Mouse (Mus musculus): ENCODE measurements around the gene Rpl36. TPM values are rescaled to one million over a fixed set of nuclear protein-coding genes. Genes with fewer than 3 reads are reported as not detected.
"Not testable (repeated sequence)": the region's sequence is repeated elsewhere in the genome, so short reads cannot be mapped to it uniquely, and the experiment has no call there.

The Rpl36 gene
- polyA plus RNA-seq, 1 experiment from 2014 or later = 1,173 TPM

DNA sequence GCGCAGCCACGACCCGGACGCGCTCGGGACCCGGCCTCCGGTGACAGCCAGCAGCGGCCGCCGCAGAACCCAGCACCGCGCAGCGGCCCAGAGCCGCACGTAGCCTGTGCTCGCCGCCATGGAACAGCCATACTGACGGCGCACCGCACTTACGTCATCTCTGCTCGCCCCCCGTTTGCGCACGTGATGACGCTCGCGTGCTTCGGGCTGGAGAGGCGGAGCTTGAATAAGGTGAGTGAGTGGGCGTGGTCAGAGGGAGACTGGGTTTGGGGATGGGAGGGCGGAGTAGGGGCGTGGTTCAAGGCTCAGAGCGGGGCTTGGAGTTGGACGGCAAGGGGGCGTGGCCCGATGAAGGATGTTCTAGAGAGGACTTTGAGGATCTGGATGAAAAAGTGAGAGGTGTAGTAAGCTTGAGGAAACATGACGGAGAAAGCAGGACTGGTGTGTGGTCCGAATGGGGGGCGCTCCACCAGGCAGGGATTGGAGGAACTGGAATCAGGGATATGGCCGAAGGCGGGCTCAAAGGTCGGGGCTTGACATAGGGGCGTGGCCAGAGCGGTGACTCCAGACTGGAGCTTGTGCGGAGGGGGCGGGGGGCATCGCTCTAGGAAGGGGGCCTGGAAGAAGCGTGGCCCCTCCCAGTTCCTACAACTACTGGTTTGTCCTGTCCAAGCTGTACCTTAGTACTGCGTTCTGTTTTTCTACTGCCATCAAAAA lies 13.7 kb downstream of the Rpl36 start, which contains the start of gene Lonp1:
Gene Lonp1, minus strand, starts transcription at position 134 of the 717 bp plus-strand sequence.
- Histone ChIP-seq H3K4me1 (peaks cover 25% of the 10 kb centered on the region), H3K4me2 (replicated peaks) (peak within 1 kb of the TSS; percentile 97), H3K36me3 (peaks cover 22% of the 10 kb centered on the region), H3K27me3 (peaks cover 5% of the 10 kb centered on the region; the same call in 1 of the 2 replicates), H3K9me3 (no peaks in the 10 kb centered on the region), H3K27ac (replicated peaks) (peak within 1 kb of the TSS; percentile 58), H3K9ac (replicated peaks) (peak within 1 kb of the TSS; percentile 88), H3K4me3 (peak within 1 kb of the TSS; percentile 98)
- peak; percentile 93 for ATAC-seq (ENCODE audit: low FRiP score, low read depth)
- WGBS = under 1% methylated on average over 45 of the region's 51 CpGs

DNA sequence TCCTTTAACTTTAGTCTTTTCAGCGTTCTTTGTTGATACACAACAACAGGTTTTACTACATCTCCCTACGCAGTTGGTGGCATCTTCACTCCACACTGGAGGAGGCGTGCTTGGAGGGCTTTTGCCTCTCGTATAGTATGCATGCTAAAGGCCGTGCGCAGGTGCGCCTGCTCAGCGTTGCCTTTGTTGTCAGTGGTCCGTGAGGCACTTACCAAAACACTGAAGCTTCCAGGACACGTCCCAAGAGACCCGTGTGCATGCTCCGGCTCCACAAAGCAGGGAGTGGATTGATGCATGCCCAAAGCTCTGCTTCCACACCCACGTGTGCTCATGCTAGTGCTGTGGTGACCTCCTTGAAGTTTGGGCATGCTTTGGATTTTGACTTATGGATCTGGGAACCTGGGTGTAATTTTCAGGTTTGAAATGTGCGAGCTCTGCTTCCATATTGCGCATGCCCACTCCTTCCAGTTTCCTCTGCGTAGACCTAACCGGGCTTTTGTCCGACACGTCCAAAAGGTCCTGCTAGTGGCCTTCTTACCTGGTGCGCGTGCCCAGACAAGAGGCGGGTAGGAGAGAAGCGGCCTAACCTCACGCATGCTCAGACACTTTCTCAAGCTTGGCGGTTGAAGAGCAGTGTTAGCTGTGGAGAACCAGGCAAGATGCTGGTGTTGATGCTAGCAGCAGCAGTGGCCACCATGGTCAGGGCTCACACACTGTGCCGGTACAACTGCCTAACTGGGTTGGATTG lies 14.5 kb downstream of the Rpl36 start, which contains the start of gene Catsperd:
Gene Catsperd, plus strand, starts transcription at position 614 of the 748 bp plus-strand sequence.
- 9% methylated on average over 26 of the region's 26 CpGs for WGBS
- no peaks in the 10 kb centered on the region for H3K9me3 ChIP-seq
- H3K4me3 ChIP-seq = peak within 1 kb of the TSS; percentile 98
- peaks cover 5% of the 10 kb centered on the region; the same call in 1 of the 2 replicates for H3K27me3 ChIP-seq
- peaks cover 25% of the 10 kb centered on the region for H3K4me1 ChIP-seq
- ATAC-seq (ENCODE audit: low FRiP score, low read depth) = peak; percentile 57
- H3K4me2 ChIP-seq (replicated peaks) = peak within 1 kb of the TSS; percentile 97
- H3K36me3 ChIP-seq = peaks cover 14% of the 10 kb centered on the region; the same call in 1 of the 2 replicates
- H3K9ac ChIP-seq (replicated peaks) = peak within 1 kb of the TSS; percentile 88; the same call in 1 of the 2 replicates
- peak within 1 kb of the TSS; percentile 58 for H3K27ac ChIP-seq (replicated peaks)

DNA sequence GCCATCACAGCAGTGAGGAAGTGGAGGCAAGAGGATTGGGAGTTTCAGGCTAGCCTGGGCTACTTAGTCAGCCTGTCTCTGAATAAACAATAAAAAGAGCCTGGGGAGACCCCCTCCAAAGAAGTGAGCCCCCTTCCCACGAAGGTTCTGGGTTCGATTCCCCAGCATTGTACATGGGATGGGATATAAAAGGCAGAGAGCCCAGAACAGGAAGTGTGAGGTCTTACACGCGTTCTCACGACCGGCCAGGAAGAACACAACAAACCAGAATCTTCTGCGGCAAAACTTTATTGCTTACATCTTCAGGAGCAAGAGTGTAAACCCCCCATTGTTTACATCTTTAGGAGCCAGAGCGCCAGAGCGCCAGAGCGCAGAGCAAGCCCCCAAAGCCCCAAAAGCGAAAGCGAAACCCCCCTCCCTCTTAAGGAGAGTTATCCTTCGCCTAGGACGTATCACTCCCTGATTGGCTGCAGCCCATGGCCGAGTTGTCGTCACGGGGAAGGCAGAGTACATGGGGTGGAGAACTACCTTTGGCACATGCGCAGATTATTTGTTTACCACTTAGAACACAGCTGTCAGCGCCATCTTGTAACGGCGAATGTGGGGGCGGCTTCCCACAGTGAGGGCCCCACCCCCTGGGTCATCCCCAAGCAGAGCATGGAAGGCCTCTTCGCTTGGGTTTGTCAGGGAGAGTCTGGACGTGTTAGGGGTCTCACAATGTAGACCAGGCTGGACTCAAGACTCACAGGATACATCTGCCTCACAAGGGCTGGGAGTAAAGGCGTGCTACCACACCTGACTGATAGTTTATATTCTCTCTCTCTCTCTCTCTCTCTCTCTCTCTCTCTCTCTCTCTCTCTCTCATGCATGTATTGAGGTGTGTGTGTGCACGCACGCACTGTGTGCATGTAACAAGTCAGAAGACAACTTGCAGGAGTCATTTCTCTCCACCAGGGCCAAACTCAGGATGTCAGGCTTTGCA lies 16.9 kb downstream of the Rpl36 start:
- 87% methylated on average over 27 of the region's 27 CpGs for WGBS
- H3K4me3 ChIP-seq; H3K36me3 ChIP-seq; H3K9ac ChIP-seq (replicated peaks); H3K27me3 ChIP-seq; H3K4me2 ChIP-seq (replicated peaks); H3K9me3 ChIP-seq; ATAC-seq (ENCODE audit: low FRiP score, low read depth); H3K27ac ChIP-seq (replicated peaks): not testable (repeated sequence)
- peaks cover 22% of the 10 kb centered on the region for H3K4me1 ChIP-seq

GRCm38 (mm10) chr17:56631807-56632206 lies 18.6 kb downstream of the Rpl36 start:
- H3K4me3 ChIP-seq = no peak overlapping the region
- H3K9ac ChIP-seq (replicated peaks) = no peak overlapping the region
- no peak overlapping the region for H3K27ac ChIP-seq (replicated peaks)
- H3K27me3 ChIP-seq = peaks cover 5% of the 10 kb centered on the region; the same call in 1 of the 2 replicates
- no peak for ATAC-seq (ENCODE audit: low FRiP score, low read depth)
- no peaks in the 10 kb centered on the region for H3K36me3 ChIP-seq
- H3K4me2 ChIP-seq (replicated peaks) = no peak overlapping the region
- 57% methylated on average over 4 of the region's 4 CpGs for WGBS
- no peaks in the 10 kb centered on the region for H3K9me3 ChIP-seq
- peaks cover 10% of the 10 kb centered on the region for H3K4me1 ChIP-seq

DNA sequence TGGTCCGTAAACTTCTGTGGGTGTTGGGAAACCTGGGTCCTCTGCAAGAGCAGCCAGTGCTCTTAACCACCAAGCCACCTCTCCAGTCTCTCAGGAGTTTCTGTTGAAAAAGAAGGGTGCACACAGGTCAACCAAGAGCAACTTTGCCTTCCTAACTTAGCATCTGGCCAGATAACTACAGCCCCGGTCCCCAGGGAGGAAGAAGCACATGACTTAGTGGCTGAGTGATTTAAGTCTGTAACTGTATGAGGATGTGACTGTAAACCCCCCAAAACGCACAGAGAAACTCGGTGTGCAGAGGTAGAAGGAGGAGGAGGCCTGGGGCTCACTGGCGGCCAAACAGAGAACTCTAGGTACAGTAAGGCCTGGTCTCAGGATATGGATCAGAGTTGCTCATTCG lies 20.8 kb downstream of the Rpl36 start:
- ATAC-seq (ENCODE audit: low FRiP score, low read depth) = no peak
- Histone ChIP-seq H3K36me3 (no peaks in the 10 kb centered on the region), H3K27ac (replicated peaks) (no peak overlapping the region), H3K9me3 (no peaks in the 10 kb centered on the region), H3K9ac (replicated peaks) (no peak overlapping the region), H3K4me2 (replicated peaks) (no peak overlapping the region), H3K27me3 (peaks cover 1% of the 10 kb centered on the region; the same call in 1 of the 2 replicates), H3K4me1 (no peaks in the 10 kb centered on the region), H3K4me3 (no peak overlapping the region)
- 83% methylated on average over 6 of the region's 6 CpGs for WGBS

GRCm38 (mm10) chr17:56643237-56643636 lies 30.0 kb downstream of the Rpl36 start:
- WGBS = 88% methylated on average over 4 of the region's 4 CpGs
- no peak overlapping the region for H3K4me3 ChIP-seq
- no peaks in the 10 kb centered on the region for H3K4me1 ChIP-seq
- H3K9ac ChIP-seq (replicated peaks) = no peak overlapping the region
- H3K27me3 ChIP-seq = 0 out of 2 replicates have a peak, but pooled peaks cover 5% of the 10 kb centered on the region
- no peaks in the 10 kb centered on the region for H3K36me3 ChIP-seq
- no peak overlapping the region for H3K4me2 ChIP-seq (replicated peaks)
- H3K9me3 ChIP-seq = no peaks in the 10 kb centered on the region
- H3K27ac ChIP-seq (replicated peaks) = no peak overlapping the region
- no peak for ATAC-seq (ENCODE audit: low FRiP score, low read depth)

GRCm38 (mm10) chr17:56647546-56647945 lies 34.3 kb downstream of the Rpl36 start:
- no peaks in the 10 kb centered on the region for H3K36me3 ChIP-seq
- no peaks in the 10 kb centered on the region for H3K4me1 ChIP-seq
- H3K4me2 ChIP-seq (replicated peaks) = no peak overlapping the region
- no peaks in the 10 kb centered on the region for H3K27me3 ChIP-seq
- no peaks in the 10 kb centered on the region for H3K9me3 ChIP-seq
- H3K9ac ChIP-seq (replicated peaks) = no peak overlapping the region
- WGBS = 79% methylated on average over 9 of the region's 13 CpGs
- H3K4me3 ChIP-seq = no peak overlapping the region
- ATAC-seq (ENCODE audit: low FRiP score, low read depth) = no peak
- no peak overlapping the region for H3K27ac ChIP-seq (replicated peaks)

DNA sequence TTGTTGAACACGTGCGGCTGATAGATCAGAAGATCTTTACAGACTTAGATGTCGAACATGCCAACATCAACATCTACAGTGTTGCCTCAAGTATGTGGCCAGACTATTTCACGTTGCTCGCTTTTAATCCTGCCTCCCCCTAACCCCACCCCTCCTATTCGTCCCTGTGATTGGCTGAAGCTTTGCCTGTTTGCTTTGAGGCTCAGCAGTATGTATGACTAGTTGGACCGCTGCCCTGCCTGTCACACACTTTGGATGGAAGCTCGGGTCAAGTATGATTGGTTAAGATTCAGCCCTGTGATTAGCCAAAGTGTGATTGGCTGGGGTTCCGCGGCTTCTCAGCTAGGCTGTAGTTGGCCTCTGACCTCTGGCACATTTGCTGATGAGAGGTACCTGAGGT lies 38.6 kb downstream of the Rpl36 start:
- Histone ChIP-seq H3K9me3 (no peaks in the 10 kb centered on the region), H3K27me3 (no peaks in the 10 kb centered on the region), H3K27ac (replicated peaks) (no peak overlapping the region), H3K4me2 (replicated peaks) (no peak overlapping the region), H3K36me3 (no peaks in the 10 kb centered on the region), H3K4me1 (0 out of 2 replicates have a peak, but pooled peaks cover 3% of the 10 kb centered on the region), H3K9ac (replicated peaks) (no peak overlapping the region), H3K4me3 (no peak overlapping the region)
- WGBS = 39% methylated on average over 10 of the region's 10 CpGs
- no peak for ATAC-seq (ENCODE audit: low FRiP score, low read depth)

DNA sequence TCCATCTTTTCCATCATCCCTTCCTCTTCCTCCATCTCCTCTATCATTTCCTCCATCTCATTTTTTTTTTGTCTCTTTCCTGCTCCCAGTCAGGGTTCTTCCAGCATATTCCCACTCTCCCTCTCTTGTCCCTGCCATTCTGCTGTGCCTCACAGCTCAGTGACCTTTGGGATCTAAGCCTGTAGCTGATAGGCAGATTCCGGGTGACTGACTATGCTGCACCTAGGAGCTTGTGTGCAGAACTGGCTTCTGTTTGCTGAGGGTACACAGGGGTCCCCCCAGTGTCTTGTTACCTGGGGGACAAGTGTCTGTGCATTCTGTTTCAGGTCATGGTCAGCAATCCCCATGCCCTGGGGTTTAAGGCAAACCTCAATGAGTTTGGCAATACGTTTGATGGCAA lies 41.6 kb downstream of the Rpl36 start:
- no peak overlapping the region for H3K4me2 ChIP-seq (replicated peaks)
- H3K27ac ChIP-seq (replicated peaks) = no peak overlapping the region
- no peaks in the 10 kb centered on the region for H3K27me3 ChIP-seq
- no peak for ATAC-seq (ENCODE audit: low FRiP score, low read depth)
- 0 out of 2 replicates have a peak, but pooled peaks cover 3% of the 10 kb centered on the region for H3K4me1 ChIP-seq
- 70% methylated on average over 2 of the region's 2 CpGs for WGBS
- H3K9me3 ChIP-seq = no peaks in the 10 kb centered on the region
- H3K36me3 ChIP-seq = no peaks in the 10 kb centered on the region
- H3K4me3 ChIP-seq = no peak overlapping the region
- no peak overlapping the region for H3K9ac ChIP-seq (replicated peaks)

GRCm38 (mm10) chr17:56655311-56655710 lies 42.1 kb downstream of the Rpl36 start:
- no peak for ATAC-seq (ENCODE audit: low FRiP score, low read depth)
- 81% methylated on average over 3 of the region's 3 CpGs for WGBS
- Histone ChIP-seq H3K27ac (replicated peaks) (no peak overlapping the region), H3K27me3 (no peaks in the 10 kb centered on the region), H3K4me2 (replicated peaks) (no peak overlapping the region), H3K36me3 (no peaks in the 10 kb centered on the region), H3K9me3 (no peaks in the 10 kb centered on the region), H3K4me1 (0 out of 2 replicates have a peak, but pooled peaks cover 3% of the 10 kb centered on the region), H3K4me3 (no peak overlapping the region), H3K9ac (replicated peaks) (no peak overlapping the region)

DNA sequence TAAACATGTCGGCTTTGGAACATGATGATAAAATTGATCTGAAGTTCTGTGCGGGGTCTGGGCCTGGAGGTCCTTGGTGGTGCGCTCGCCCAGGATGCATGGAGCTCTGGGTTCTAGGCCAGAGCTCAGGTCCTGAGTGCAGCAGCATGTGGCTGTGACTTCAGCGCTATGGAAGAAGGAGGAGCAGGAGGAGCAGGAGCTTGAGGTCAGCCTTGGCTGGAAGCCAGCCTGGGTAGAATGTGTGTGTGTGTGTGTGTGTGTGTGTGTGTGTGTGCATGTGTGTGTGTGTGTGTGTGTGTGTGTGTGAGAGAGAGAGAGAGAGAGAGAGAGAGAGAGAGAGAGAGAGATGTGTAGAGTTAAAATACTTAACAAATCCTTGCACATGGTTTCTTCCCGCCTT lies 43.0 kb downstream of the Rpl36 start:
- Histone ChIP-seq H3K36me3 (no peaks in the 10 kb centered on the region), H3K4me2 (replicated peaks) (no peak overlapping the region), H3K4me3 (no peak overlapping the region), H3K9me3 (no peaks in the 10 kb centered on the region), H3K4me1 (0 out of 2 replicates have a peak, but pooled peaks cover 3% of the 10 kb centered on the region), H3K9ac (replicated peaks) (no peak overlapping the region), H3K27me3 (no peaks in the 10 kb centered on the region), H3K27ac (replicated peaks) (no peak overlapping the region)
- 91% methylated on average over 6 of the region's 6 CpGs for WGBS
- no peak for ATAC-seq (ENCODE audit: low FRiP score, low read depth)
